Mouse (Mus musculus) lung, adult 2 months (tissue): ENCODE measurements around the gene Slc6a19.

Experiments used
- CTCF ChIP-seq: fragments of 200-500 bp; IDR thresholded peaks from 2 replicates; pipeline ENCODE4 v1.5.1; 2011; ENCODE audit warnings: mild to moderate bottlenecking, low read length, control low read depth; ENCODE audit not compliant: insufficient read depth
- POLR2A ChIP-seq: fragments of 200-500 bp; IDR thresholded peaks from 2 replicates; pipeline ENCODE4 v1.6.1; 2011; ENCODE audit warnings: low read depth, mild to moderate bottlenecking, control low read depth, low read length, borderline replicate concordance; ENCODE audit errors: extremely low read depth

- no peak for TF ChIP-seq POLR2A
- TF ChIP-seq CTCF = no peak
Measured at GRCm38 (mm10) chr13:73712228-73712627, 7.6 kb upstream of the Slc6a19 start.
